Mouse (Mus musculus): ENCODE data around the gene Matk.
"Not testable (repeated sequence)": the region's sequence is repeated elsewhere in the genome, so short reads cannot be mapped to it uniquely, and the experiment has no call there.

The Matk gene

DNA sequence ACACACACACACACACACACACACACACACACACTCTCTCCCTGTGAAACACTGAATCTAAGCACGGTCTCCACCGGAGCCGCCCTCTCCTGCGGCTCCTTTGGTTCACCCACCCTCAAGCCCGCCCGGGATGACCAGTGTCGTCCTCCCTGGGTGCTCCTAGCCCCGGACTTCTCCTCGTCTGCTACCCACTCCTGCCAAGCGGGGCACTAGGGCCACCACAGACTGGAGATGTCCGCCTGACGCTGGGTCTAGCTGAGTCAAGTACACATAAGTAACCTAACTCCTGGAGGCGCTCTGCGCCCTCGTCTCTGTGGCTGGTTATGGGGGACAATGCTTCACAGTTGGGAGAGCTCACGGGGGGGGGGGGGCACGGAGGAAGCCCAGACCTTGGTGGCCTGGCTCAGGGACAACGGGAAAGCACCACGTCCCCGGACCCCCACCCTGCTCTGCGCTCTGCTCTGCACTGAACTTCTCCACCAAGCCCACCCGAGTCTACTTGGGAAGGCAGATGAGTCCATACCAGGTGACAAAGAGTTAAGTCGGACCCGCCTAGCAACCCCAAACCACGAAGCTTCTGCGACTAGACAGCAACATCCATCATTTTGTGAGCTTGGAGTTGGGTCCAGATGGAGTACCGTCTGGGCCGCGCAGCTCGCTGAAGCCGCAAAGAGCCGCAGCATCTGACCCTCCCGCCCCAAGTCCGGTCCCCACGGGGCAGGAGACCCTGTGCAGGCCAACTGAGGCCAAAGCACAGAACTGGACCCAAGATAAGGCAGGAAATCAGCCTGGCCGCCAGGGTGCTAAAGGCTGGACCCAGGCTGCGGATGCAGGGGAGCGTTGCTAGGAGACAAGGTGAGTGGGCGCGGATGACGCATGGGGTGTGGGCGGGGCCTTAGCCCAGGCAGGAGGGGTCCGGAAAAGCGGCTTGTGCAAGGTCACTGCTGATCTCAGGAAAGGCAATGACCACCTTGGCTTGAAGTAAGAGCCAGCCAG is at the start of gene Matk:
TSS of gene Matk (plus strand) at position 512 of the 996 bp plus-strand sequence.
- in situ Hi-C loops (cut with MboI, MseI) = no loop called here

DNA sequence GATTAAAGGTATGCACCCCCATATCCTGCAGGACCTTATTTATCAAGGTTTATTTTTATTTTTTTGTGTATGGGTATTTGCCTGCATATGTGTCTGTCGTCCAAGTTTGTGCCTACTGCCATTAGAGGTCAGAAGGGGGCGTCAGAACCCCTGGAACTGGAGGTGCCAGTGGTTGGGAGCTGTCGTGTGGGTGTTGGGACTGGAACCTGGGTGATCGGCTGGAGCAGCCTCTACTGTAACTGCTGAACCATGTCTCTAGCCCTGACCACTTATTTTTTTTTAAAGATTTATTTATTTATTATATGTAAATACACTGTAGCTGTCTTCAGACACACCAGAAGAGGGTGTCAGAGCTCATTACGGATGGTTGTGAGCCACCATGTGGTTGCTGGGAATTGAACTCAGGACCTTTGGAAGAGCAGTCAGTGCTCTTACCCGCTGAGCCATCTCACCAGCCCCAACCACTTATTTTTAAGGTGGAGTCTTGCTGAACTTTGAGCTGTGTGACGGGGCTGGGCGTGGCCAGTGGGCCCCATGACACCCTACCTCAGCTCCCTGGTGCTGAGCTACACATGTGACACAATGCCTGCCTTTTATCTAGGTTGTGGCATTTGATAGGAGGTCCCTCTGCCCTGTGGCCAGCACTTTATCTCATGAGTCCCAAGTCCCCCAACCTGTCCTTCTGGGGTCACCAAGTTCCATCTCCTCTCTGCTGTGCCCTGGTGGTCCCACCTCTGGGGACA is 49.6 kb upstream of the Matk start:
- in situ Hi-C loops (cut with MboI, MseI) = no loop called here

DNA sequence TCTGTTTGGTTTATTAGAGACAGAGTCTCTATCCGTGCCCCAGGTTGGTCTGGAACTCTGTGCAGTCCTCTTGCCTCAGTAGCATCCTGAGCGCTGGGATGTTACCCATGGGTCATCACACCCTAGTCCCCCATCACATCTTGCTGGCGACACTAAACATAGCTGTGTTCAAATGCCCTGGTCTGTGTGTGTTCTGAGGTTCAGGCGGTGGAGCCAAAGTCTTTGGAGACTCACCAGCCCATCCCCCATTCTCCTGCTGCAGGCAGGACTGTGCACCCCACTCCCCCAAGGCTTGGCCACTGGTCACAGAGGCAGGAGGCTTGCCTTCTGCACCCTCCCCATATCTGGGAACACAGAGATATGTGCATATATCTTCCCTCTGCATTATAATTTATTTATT is 48.6 kb upstream of the Matk start:
- in situ Hi-C loops (cut with MboI, MseI) = no loop called here

DNA sequence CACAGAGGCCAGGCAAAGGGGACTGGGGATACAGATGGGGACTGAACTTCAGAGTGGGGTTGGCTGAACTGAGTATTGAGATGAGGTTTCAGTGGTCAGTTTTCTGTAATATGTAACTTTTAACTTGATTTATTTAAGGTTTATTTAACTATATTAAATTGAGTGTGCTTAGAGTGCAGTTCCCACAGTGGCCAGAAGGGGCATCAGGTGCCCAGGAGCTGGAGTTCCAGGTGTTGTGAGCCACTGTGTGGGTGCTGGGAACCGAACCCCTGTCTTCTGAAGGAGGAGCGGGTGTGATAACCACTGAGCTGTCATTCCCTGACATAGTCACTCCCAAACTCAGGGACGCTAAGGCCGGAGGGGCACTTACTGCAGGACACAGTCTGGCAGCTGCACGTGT is 42.6 kb upstream of the Matk start:
- in situ Hi-C loops (cut with MboI, MseI) = no loop called here

DNA sequence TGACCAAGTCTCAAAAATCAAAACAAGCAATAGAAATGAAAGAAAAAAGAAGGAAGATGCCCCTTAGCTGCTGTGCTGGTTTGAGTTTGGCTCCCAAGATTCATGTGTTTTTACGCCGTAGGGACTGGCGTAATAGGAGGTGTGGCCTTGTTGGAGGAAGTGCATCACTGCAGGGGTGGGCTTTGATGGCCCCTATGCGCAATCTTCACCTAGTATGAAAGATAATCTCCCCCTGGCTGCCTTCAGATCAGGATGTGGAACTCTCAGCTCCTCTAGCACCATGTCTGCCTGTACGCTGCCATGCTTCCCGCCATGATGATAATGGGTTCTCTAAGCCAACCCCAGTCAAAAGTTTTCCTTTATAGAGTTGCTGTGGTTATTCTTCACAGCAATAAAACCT is 36.5 kb upstream of the Matk start:
- in situ Hi-C loops (cut with MboI, MseI) = no loop called here

DNA sequence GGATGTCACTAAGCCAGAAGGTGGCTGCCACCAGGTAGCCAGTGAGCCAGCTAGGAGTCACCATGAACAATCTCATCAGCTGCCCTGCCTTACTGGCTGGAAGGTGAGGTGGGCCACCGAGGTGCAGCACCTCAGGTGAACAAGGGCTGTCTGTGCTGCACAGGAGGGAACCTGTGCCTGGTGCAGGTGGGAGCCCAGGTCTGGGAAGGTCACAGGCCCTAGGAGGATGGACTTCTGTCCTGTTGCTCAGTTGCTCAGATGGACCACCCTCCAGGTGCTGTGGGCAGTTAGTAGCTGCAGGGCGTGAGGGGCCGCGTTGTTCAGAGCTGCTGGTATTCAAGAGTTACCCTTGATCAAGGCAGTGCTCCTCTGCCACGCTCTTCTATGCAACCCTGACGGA is 35.9 kb upstream of the Matk start:
- in situ Hi-C loops (cut with MboI, MseI) = no loop called here

DNA sequence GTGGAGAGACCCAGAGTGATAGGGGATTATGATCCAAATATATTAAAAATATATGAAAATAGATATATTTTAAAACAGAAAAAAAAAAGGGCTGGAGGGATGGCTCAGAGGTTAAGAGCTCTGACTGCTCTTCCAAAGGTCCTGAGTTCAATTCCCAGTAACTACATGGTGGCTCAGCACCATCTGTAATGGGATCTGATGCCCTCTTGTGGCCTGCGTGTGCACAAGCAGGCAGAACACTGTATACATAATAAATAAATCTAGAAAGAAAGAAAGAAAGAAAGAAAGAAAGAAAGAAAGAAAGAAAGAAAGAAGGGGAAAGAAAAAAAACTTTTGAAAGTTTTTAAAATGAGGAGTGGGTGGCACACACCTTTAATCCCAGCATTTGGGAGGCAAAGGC is 35.5 kb upstream of the Matk start:
- in situ Hi-C loops (cut with MboI, MseI) = not testable (repeated sequence)

DNA sequence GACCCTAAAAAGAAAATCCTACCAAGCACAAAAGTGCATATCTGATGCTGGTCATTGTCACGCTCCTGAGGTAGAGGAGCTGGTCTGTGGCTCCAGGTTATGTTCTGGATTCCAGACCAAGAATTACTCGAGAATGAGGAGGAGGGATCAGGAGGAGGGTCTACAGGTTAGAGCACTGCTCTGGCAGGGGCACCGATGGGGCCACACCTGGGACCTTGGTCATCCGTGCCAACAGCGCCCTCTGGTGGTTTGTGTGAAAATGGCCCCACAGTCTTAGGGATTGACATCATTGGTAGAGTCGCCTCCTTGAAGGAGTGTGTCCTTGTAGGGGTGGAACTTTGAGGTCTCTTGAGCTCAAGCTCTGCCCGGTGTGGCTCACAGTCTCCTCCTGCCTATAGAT is 34.8 kb upstream of the Matk start:
- in situ Hi-C loops (cut with MboI, MseI) = no loop called here

DNA sequence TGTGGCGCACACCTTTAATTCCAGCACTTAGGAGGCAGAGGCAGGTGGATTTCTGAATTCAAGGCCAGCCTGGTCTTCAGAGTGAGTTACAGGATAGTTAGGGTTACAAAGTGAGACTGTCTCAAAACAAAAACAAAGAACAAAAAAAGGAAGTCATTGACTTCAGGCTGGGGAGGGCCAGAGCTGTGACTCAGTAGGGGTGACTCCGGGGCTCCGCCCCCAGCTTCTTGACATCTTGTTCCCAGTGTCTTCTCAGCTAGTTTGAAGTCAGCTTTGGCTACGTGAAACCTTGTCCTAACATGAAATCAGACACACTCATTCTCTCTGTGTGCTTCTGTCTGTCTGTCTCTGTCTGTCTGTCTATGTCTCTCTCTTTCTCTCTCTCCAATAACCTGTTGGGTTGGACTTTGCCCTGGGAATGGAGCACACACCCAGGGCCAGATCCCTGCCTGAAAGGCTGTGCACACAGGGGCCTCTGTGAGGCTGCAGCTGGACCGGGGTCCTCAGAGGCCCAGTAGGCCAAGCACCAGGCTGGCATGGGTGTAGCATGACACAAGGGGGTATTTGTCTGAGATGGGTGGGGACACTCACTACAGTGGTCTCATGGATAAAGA is 31.2 kb upstream of the Matk start:
- in situ Hi-C loops (cut with MboI, MseI) = no loop called here

DNA sequence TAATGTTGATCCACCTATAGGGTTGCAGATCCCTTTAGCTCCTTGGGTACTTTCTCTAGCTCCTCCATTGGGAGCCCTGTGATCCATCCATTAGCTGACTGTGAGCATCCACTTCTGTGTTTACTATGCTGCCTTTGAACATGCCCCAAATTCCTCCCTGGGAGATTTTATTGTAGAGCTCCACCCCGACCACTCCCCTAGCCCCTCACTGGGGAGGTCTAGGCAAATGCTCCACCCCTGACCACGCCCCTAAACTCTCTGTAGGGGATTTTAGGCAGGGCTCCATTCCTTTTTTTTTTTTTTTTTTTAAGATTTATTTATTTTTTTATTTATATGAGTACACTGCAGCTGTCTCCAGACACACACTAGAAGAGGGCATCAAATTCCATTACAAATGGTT is 29.0 kb upstream of the Matk start:
- in situ Hi-C loops (cut with MboI, MseI) = not testable (repeated sequence)

DNA sequence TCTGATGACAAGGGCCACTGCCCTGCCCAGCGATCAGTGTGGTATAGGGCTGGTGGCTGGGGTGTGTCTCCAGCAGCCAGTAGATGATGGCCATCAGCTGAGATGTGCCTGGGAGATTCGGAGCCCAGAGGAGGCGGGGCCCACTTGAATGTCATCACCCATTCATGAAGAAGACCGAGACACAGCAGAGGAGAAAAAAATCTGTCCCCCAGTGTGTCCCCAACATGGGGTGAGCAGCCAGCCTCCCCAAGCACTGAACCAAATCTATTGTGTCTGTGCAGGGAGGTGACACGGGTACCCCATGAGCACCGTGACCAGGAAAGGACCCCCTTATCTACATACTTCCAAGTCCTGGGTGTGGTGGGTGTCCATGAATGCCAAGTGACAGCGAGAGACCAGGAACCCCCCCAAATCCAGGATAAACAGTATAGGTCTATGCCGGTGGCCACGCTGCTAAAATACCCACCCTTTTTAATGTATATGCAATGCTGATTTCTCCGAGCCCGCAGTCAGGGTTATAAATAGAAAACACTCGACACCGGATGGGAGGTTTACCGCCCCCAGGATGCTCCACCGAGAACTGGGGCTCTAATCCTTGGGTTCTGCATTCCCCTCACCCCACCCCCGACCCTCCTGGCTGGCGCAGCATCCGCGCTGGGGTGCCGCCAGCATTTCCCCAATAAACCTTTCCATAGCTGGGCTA is 22.8 kb upstream of the Matk start:
- in situ Hi-C loops (cut with MboI, MseI) = no loop called here

DNA sequence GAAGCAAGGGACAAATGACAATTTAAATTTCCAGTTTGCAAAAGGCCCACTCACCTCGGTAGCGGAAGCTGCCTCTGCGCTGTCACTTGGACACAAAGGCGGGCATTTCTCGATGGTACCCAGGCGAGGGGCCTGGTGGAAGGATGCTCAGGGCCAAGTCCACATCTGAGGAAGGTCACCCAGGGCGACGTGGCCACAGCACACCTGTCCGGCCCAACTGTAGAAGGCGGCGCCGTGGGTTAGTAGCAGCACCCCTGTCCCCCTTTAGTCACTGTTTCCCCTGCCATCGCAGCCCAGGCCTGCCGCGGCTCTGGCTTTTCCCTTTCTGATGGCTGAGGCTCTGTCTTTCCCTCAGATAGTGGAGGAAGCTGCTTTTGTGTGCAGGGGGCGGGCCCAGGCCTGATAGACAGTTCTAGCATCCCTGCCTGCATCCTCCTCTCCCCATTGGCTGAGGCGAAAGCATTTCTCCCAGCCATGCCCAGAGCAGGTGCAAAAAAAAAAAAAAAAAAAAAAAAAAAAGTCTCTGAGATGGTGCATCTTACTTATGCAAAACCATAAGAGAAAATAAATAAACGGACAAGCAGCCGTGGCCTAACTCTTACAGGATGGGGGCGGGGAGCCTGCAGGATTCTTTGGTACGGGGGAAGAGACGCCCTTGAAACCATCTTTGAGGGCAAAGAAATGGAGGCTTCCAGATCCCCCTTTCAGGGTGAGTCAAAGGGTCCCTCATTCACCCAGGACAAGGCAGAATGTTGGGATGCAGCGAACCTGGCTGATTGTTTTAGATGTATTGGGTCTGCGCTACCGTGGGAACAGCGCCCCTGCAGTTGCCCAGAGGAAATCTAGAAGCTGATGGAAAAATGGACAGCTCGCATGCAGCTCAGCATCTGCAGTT is 22.1 kb upstream of the Matk start, which contains the start of gene Atcay:
TSS of gene Atcay (minus strand) at position 396 of the 895 bp plus-strand sequence.
- in situ Hi-C loops (cut with MboI, MseI) = no loop called here

DNA sequence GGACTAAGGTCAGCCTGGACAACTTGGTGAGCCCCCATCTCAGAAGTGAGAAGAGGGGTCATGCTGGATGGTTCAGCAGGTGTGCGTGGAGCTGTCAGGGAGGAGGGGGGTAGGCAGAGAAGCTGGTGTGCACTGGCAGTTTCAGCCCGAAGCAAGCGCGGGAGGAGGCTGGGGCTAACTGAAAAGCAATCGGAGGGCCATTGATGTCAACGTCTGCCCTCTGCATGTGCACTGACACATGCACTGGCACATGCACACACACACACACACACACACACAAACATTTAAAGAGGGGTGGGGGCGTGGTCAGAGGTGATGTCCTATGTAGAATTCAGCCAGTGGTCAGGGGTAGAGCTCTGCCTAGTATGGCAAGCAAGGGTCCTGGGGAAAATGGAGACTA is 21.3 kb upstream of the Matk start:
- in situ Hi-C loops (cut with MboI, MseI) = no loop called here

DNA sequence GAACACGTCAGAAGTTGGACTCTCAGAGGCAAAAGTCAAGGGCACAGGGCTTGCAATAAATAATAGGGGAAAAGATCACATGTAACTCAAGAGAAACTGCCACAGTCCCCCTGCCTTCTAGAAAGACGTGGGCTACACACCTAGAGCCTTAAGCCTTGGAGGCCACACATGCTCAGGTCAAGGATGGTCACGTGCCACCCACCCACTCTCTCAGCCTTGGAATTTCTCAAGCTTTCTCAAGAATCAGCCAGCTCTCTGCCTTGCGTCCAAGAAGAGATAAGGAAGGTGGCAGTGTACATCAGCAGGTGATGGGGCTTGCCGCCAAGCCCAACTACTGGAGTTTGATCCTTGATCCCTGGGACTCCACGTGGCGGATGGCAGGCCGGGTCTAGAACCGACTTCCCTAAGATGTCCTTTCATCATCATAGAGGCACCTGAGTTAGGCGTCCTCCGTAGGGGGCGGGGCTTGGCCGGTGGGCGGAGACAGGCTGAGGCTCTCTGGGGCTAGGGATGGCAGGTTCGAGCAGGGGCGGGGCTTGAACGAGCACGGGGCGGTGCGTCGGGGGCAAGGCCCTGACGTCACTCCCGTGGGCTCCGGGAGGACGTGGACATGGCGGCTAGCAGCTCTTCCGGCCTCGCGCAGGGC is 20.0 kb upstream of the Matk start, which contains the start of gene Zfr2:
TSS of gene Zfr2 (plus strand) at position 576 of the 646 bp plus-strand sequence.
- in situ Hi-C loops (cut with MboI, MseI) = no loop called here

DNA sequence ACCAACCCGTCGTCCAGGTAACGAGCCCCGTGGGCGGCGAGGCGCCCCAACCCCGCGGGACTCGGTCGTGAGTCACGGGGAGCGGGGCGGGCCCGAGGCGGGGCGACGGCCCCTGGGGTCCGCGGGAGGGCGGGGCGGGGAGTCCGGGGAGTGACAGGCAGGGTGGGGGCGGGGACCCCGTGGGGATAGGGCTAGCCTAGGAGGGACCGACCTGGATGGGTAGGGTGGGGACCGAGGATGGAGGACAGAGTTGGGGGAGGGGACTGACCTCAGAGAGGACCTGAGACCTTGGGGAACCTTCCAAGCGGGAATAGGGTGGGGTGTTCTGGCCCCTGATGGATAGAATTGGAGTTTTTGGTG is 19.5 kb upstream of the Matk start:
- in situ Hi-C loops (cut with MboI, MseI) = no loop called here

DNA sequence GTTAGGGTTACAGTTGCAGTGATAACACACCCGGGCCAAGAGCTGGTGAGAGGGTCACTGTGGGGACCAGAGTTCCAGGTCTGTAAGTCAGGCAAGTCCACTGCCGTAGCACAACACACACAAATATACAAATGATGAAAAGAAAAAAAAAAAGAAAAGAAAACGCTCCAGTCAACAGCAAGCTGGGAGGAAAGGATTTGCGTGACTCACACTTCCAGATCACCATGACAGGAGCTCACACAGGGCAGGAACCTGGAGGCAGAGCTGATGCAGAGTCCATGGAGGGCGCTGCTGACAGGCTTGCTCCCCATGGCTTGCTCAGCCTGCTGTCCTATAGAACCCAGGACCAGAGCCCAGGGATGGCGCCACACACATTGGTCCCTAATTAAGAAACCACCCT is 18.5 kb upstream of the Matk start:
- in situ Hi-C loops (cut with MboI, MseI) = no loop called here

DNA sequence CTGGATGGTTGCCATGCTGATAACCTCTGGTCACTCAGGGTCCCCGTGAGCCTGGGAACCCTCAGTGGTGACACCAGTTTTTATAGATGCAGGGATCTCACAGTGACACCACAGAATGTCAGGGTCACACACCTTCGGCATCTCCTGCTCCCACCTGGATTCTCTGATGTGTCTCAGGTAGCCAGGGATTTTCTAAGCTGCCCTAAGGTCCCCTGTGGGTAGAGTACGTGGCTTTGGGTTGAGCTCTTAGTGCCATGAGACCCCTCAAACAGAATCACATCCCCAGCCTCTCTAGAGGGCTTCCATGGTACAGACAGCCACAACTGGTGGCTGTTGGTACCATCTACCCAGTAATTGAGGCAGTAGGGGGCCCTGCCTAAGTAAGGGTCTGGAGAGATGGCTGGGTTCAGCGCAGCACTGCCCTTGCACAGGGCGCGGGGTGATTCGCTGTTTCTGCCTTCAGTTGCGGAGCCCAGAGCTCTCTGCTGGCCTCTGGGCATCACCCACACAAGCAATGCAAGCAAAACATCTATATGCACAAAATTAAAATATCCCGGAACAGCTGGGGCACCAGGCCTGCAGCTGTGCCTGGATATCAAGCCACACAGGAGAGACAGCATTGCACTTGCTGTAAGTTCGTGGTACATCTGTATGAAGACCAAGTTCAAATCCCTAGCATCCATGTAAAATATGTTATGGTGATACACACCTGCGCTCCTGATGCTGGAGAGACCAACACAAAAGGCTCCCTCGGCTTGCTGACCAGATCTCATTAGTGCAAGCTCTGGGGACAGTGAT is 16.1 kb upstream of the Matk start:
- in situ Hi-C loops (cut with MboI, MseI) = no loop called here

DNA sequence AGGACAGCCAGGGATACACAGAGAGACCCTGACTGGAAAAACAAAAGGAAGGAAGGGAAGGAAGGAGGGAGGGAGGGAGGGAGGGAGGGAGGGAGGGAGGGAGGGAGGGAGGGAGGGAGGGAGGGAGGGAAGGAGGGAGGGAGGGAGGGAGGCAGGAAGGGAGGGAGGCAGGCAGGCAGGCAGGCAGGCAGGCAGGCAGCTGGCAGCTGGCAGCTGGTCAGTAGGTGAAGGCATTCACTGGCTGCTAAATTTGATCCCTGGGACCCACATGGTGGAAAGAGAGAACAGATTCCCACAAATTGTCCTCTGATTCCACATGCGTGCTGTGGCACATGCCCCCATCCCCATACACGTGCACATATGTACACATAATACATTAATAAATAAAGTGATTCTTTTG is 14.1 kb upstream of the Matk start:
- in situ Hi-C loops (cut with MboI, MseI) = no loop called here

DNA sequence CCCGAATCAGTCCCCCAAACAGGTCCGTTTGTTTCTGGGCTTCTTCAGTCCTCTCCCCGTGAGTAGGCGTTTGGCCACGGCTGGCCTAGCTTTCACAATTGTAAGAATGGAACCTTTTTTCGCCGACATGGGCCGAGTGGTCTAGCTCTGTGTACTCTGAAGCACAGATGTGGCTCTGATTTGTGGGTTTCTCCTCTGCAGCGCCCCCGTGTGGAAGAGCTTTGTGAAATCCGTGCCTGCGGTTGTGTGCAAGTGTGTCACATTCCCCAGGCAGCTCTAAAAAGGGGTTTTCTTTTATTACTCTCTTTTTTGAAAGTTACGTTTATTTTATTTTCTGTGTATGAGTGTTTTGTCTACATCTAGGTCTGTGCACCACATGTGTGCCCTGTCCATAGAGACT is 11.9 kb upstream of the Matk start:
- in situ Hi-C loops (cut with MboI, MseI) = no loop called here
